ENCODE assay signal across 8 mouse cellular contexts in genomic region chr5:18087919-18088445, GRCm38 (mm10).
DNase-seq lines count a peak whose midpoint lies in the region; ATAC-seq and TF ChIP-seq lines count a peak whose summit lies in the region.

No protein-coding gene starts in this region.

- H3K27ac ChIP-seq in cortical plate, adult 2 months (ENCODE audit: insufficient read depth, low read length), result no peak overlapping the region
- no peak overlapping the region for H3K27ac ChIP-seq in heart, embryonic 13.5 days (replicated peaks)
- no peak overlapping the region for H3K27ac ChIP-seq in kidney, postnatal 0 days
- H3K27ac ChIP-seq in liver, embryonic 14.5 days, result no peak overlapping the region
- 0 out of 2 replicates have a peak overlapping the region, but pooled peaks have one; percentile 35 for H3K27ac ChIP-seq in olfactory bulb, adult 2 months (ENCODE audit: insufficient read depth, low read depth, low read length)

- no peaks in the 10 kb centered on the region for H3K36me3 ChIP-seq in heart, embryonic 13.5 days
- no peaks in the 10 kb centered on the region for H3K36me3 ChIP-seq in kidney, postnatal 0 days (ENCODE audit: insufficient read depth, low read length)
- H3K36me3 ChIP-seq in liver, embryonic 14.5 days (replicated peaks; ENCODE audit: control insufficient read depth, insufficient read depth, low read depth), result no peaks in the 10 kb centered on the region

- peak; percentile 54 for TF ChIP-seq CTCF in cortical plate, adult 2 months (IDR thresholded peaks at IDR 0.05; ENCODE audit: extremely low read depth, insufficient read depth, low read length)
- TF ChIP-seq CTCF in kidney, postnatal 0 days (IDR thresholded peaks at IDR 0.05; ENCODE audit: low read depth), result peak; percentile 82
- TF ChIP-seq CTCF in liver, embryonic 14.5 days (IDR thresholded peaks at IDR 0.05; ENCODE audit: low read depth), result peak; percentile 48; the same call in 1 of the 2 replicates
- TF ChIP-seq CTCF in olfactory bulb, adult 2 months (IDR thresholded peaks at IDR 0.05; ENCODE audit: insufficient read depth, low read depth, low read length), result peak; percentile 94

- no peak for ATAC-seq in heart, embryonic 13.5 days (ENCODE audit: extremely low read depth, insufficient number of reproducible peaks, low FRiP score, low TSS enrichment)
- ATAC-seq in kidney, postnatal 0 days (replicated peaks; ENCODE audit: low FRiP score, low read depth), result peak; percentile 91
- no peak for ATAC-seq in liver, embryonic 14.5 days (ENCODE audit: insufficient read depth)

- no peak for TF ChIP-seq POLR2A in cortical plate, adult 2 months (IDR thresholded peaks at IDR 0.05; ENCODE audit: extremely low read depth, insufficient read depth, low read length)
- TF ChIP-seq POLR2A in olfactory bulb, adult 2 months (IDR thresholded peaks at IDR 0.05; ENCODE audit: insufficient read depth, low read depth, low read length), result no peak

- peak; percentile 47 for DNase-seq in urinary bladder, postnatal 14 days (ENCODE audit: low spot score)
- DNase-seq in urinary bladder, postnatal 10 days (ENCODE audit: low spot score), result no peak
- DNase-seq in kidney, postnatal 0 days (ENCODE audit: low spot score), result peak; percentile 82
- DNase-seq in liver, embryonic 14.5 days (ENCODE audit: low read depth in 3 of 3, low spot score in 3 of 3), result peak in 1 of 3 experiments; percentile 13
- DNase-seq in spleen, postnatal 14 days (ENCODE audit: low spot score in 2 of 2), result no peak

- no peak overlapping the region for H3K9ac ChIP-seq in heart, embryonic 13.5 days
- no peak overlapping the region for H3K9ac ChIP-seq in kidney, postnatal 0 days (ENCODE audit: low read depth, low read length)
- H3K9ac ChIP-seq in liver, embryonic 14.5 days (replicated peaks), result no peak overlapping the region

- no peak overlapping the region for H3K4me3 ChIP-seq in cortical plate, adult 2 months (ENCODE audit: insufficient read depth, low read length)
- peak overlapping the region; percentile 25 for H3K4me3 ChIP-seq in heart, embryonic 13.5 days
- no peak overlapping the region for H3K4me3 ChIP-seq in kidney, postnatal 0 days (replicated peaks; ENCODE audit: low read depth, low read length)
- H3K4me3 ChIP-seq in liver, embryonic 14.5 days (ENCODE audit: insufficient read depth in 1 of 2, low read depth in 2 of 2, low read length in 2 of 2), result no peak overlapping the region
- no peak overlapping the region for H3K4me3 ChIP-seq in olfactory bulb, adult 2 months (ENCODE audit: insufficient read depth, low read depth, low read length)

- TF ChIP-seq EP300 in liver, embryonic 14.5 days (IDR thresholded peaks at IDR 0.05; ENCODE audit: low read depth), result no peak

- no peaks in the 10 kb centered on the region for H3K27me3 ChIP-seq in heart, embryonic 13.5 days (replicated peaks)
- no peaks in the 10 kb centered on the region for H3K27me3 ChIP-seq in kidney, postnatal 0 days (ENCODE audit: insufficient read depth, low read length)
- H3K27me3 ChIP-seq in liver, embryonic 14.5 days (ENCODE audit: control insufficient read depth, insufficient read depth, low read length), result no peaks in the 10 kb centered on the region

- peak overlapping the region; percentile 55 for H3K4me2 ChIP-seq in heart, embryonic 13.5 days
- no peak overlapping the region for H3K4me2 ChIP-seq in kidney, postnatal 0 days (ENCODE audit: low read length)
- no peak overlapping the region for H3K4me2 ChIP-seq in liver, embryonic 14.5 days (ENCODE audit: low read depth)

- no peaks in the 10 kb centered on the region for H3K9me3 ChIP-seq in heart, embryonic 13.5 days
- no peaks in the 10 kb centered on the region for H3K9me3 ChIP-seq in kidney, postnatal 0 days (replicated peaks; ENCODE audit: low read length)
- no peaks in the 10 kb centered on the region for H3K9me3 ChIP-seq in liver, embryonic 14.5 days (ENCODE audit: control insufficient read depth, low read length)

- peaks cover 2% of the 10 kb centered on the region; the same call in 1 of the 2 replicates for H3K4me1 ChIP-seq in cortical plate, adult 2 months (ENCODE audit: control insufficient read depth, insufficient read depth, low read length)
- H3K4me1 ChIP-seq in heart, embryonic 13.5 days, result peaks cover 6% of the 10 kb centered on the region; the same call in 1 of the 2 replicates
- H3K4me1 ChIP-seq in kidney, postnatal 0 days (replicated peaks; ENCODE audit: insufficient read depth, low read length), result no peaks in the 10 kb centered on the region; the same call in 1 of the 2 replicates
- no peaks in the 10 kb centered on the region for H3K4me1 ChIP-seq in liver, embryonic 14.5 days (replicated peaks; ENCODE audit: control insufficient read depth in 2 of 2, insufficient read depth in 2 of 2, low read length in 1 of 2)
- H3K4me1 ChIP-seq in olfactory bulb, adult 2 months (ENCODE audit: control insufficient read depth, insufficient read depth, low read length), result no peaks in the 10 kb centered on the region

- WGBS in heart, embryonic 13.5 days, result 32% methylated on average over 8 of the region's 8 CpGs
- WGBS in kidney, postnatal 0 days, result 36% methylated on average over 8 of the region's 8 CpGs
- 24% methylated on average over 8 of the region's 8 CpGs for WGBS in liver, embryonic 14.5 days (ENCODE audit: insufficient replicate concordance)
- WGBS in olfactory bulb, adult 2 months, result 18% methylated on average over 8 of the region's 8 CpGs

Comparison
In these comparisons a context has a peak if more than half of its experiments do, and no peak if none do; other contexts are left out.
1. DNase-seq: peak in urinary bladder, postnatal 14 days (single experiment) and kidney, postnatal 0 days (single experiment); none in urinary bladder, postnatal 10 days (single experiment) and spleen, postnatal 14 days (0 of 2).
2. Peak in every context shown above with its lines, with median percentiles within 50 percentile points of each other: CTCF ChIP-seq.